Mouse (Mus musculus): ENCODE measurements at regions not wholly inside any gene's neighbourhood (a gene's known extent, or its start where the extent isn't known, plus 50 kb on each side); places are given as distances from the start of the nearest gene placed in this dataset.

DNA sequence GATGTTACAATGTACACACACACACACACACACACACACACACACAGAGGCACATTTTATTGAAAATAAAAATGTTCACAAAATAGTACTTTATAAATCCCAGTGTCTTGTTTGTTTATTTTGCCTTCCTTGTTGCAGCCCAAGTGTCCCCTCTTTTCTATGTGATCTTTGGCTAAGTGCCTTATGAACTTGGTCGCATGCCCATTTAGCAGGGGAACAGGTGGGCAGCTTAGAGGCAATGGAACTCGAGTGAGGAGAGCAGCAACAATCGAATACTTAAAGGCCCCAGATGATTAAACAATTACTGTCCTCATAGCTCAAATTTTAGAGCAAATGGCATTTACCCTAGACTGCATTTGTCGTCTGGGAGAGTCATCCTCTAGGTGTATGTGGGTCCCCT, 631.1 kb upstream of the Cdh5 start:
- H3K27ac ChIP-seq (ENCODE audit: control insufficient read depth, insufficient read depth, low read length), result no peak overlapping the region
- H3K27me3 ChIP-seq (ENCODE audit: control insufficient read depth, insufficient read depth, low read length), result 0 out of 2 replicates have a peak, but pooled peaks cover 1% of the 10 kb centered on the region
- WGBS, result 71% methylated on average over 4 of the region's 4 CpGs
- no peak for TF ChIP-seq POLR2A (IDR thresholded peaks at IDR 0.05; ENCODE audit: control insufficient read depth, extremely low read depth, insufficient read depth, low read length, poor library complexity)
- no peak for TF ChIP-seq CTCF (IDR thresholded peaks at IDR 0.05; ENCODE audit: borderline replicate concordance, control insufficient read depth, extremely low read depth, insufficient read depth, low read length, poor library complexity)
- no peak for DNase-seq
- H3K4me3 ChIP-seq (ENCODE audit: control insufficient read depth, insufficient read depth, low read length), result no peak overlapping the region
- H3K4me1 ChIP-seq (replicated peaks; ENCODE audit: control insufficient read depth, insufficient read depth, low read length), result no peaks in the 10 kb centered on the region
- no peaks in the 10 kb centered on the region for H3K36me3 ChIP-seq (ENCODE audit: control insufficient read depth, insufficient read depth, low read length)

DNA sequence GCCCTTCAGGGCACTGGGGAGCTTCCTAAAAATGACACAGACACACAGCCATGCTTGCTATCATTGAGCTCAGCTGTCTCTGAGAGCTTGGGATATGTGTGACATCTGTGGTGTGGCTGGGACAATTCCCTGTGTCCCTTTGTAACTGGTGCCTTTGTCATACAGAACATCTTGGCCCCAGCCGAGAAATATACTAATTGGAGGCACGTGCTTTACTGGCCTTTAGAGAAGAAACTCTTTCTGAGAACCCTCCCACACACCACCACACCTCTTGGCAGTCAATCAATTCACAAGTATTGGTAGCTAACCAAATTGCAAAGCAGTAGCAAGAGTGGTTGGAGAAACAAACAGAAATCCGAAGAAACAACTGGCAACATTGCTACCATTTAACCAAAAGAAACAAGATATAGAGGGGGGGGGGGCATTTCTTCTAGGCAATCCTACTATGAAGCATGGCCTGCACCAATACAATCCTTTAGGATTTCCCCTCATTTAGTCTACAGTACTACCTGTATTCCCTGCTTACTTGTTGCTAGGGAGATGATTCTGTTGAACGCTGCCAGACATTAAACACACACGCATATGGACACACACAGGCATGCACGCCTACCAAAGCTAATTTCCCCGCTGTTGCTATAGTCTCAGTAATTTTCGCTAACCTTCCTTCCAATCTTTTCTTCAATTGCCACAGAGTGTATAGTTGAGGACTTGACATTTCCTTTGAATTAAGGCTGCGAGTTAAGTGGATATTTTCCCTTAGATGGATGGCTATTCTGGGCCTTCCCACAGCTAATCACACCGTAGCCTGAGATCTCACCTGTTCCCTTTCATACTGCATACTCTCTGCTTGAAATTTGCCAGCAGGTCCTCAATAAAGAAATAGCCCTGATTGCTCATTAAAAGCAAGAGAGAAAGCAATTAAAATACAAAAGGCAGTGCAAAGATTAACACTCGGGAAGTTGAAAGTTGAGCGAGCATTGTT, 625.3 kb upstream of the Cdh5 start:
- H3K27me3 ChIP-seq (ENCODE audit: control insufficient read depth, insufficient read depth, low read length), result no peaks in the 10 kb centered on the region
- DNase-seq, result no peak
- no peaks in the 10 kb centered on the region for H3K4me1 ChIP-seq (replicated peaks; ENCODE audit: control insufficient read depth, insufficient read depth, low read length)
- TF ChIP-seq POLR2A (IDR thresholded peaks at IDR 0.05; ENCODE audit: control insufficient read depth, extremely low read depth, insufficient read depth, low read length, poor library complexity) (no peak), CTCF (IDR thresholded peaks at IDR 0.05; ENCODE audit: borderline replicate concordance, control insufficient read depth, extremely low read depth, insufficient read depth, low read length, poor library complexity) (no peak)
- H3K4me3 ChIP-seq (ENCODE audit: control insufficient read depth, insufficient read depth, low read length), result no peak overlapping the region
- H3K36me3 ChIP-seq (ENCODE audit: control insufficient read depth, insufficient read depth, low read length), result no peaks in the 10 kb centered on the region
- 91% methylated on average over 12 of the region's 12 CpGs for WGBS
- H3K27ac ChIP-seq (ENCODE audit: control insufficient read depth, insufficient read depth, low read length), result no peak overlapping the region

DNA sequence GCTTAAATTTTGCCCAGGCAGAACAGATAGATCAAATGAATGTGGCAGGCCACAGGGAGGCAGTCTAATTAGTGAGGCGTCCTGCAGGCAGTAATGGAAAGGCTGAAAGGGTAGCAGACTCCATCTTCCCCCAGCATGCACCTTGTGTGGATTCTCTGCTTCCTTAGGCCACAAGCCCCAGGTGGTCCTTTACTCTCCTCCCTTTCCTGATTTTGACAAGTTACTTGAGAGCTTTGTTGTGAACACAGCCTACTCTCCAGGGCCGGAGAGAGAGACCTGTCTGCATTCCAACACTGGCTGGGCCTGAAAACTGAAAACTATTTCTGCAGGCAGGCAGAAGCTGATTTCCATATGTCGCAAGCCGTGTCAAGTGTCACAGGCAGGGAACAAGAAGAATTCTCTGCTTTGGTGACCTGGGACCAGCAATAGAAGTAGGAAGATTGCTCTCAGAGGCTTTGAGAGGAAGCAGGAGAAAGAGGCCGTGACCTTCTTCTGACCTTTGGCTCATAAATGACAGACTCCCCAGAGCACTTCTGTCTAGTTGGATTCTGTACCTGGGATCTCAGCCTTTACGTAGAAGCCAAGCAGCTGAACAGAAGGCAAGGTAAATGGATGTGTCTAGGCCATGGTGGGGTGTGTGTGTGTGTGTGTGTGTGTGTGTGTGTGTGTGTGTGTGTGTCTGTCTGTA, 619.2 kb upstream of the Cdh5 start:
- Histone ChIP-seq H3K4me3 (ENCODE audit: control insufficient read depth, insufficient read depth, low read length) (no peak overlapping the region), H3K27ac (ENCODE audit: control insufficient read depth, insufficient read depth, low read length) (no peak overlapping the region), H3K4me1 (replicated peaks; ENCODE audit: control insufficient read depth, insufficient read depth, low read length) (no peaks in the 10 kb centered on the region), H3K27me3 (ENCODE audit: control insufficient read depth, insufficient read depth, low read length) (no peaks in the 10 kb centered on the region), H3K36me3 (ENCODE audit: control insufficient read depth, insufficient read depth, low read length) (no peaks in the 10 kb centered on the region)
- WGBS, result 75% methylated on average over 6 of the region's 6 CpGs
- TF ChIP-seq POLR2A (IDR thresholded peaks at IDR 0.05; ENCODE audit: control insufficient read depth, extremely low read depth, insufficient read depth, low read length, poor library complexity) (no peak), CTCF (IDR thresholded peaks at IDR 0.05; ENCODE audit: borderline replicate concordance, control insufficient read depth, extremely low read depth, insufficient read depth, low read length, poor library complexity) (no peak)
- no peak for DNase-seq

DNA sequence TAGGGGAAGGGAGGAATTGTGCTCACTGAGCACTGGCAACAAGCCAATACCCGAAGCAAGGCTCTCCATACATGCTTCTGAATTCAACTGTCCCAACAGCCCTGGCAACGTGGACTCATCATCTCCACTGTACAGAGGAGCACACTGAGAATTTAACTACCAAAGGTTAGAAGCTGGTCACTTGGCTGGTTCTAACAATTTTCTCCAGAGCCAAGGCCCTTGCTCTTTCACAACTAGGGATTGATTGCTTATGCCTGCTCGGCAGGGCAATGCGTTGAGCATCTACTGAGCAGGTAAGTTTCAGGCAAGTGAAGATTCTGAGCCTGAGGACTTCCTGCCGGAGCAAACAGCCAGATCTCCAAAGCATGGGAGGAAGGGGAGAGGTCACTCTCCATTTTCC, 616.0 kb upstream of the Cdh5 start:
- WGBS, result 86% methylated on average over 5 of the region's 5 CpGs
- TF ChIP-seq POLR2A (IDR thresholded peaks at IDR 0.05; ENCODE audit: control insufficient read depth, extremely low read depth, insufficient read depth, low read length, poor library complexity) (no peak), CTCF (IDR thresholded peaks at IDR 0.05; ENCODE audit: borderline replicate concordance, control insufficient read depth, extremely low read depth, insufficient read depth, low read length, poor library complexity) (no peak)
- no peaks in the 10 kb centered on the region for H3K4me1 ChIP-seq (replicated peaks; ENCODE audit: control insufficient read depth, insufficient read depth, low read length)

DNA sequence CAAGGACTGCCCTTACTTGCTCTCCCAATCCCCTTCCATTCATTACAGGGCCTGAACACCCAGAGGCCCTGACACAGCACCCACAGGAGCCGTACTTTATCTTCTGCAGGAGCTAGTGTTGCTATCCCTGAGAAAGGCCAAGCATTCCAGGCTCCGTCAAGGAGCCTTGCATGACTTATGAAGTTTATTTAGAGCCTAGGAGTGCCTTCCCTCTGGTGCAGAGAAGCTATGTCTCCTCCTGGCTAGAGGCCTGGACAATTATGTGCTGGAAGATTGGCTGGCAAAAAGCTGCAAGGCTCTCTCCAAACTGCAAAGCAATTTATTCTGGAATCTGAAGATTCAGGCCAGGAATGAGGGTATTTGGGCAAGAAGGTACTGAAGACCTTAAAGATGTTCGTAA, 612.0 kb upstream of the Cdh5 start:
- no peaks in the 10 kb centered on the region for H3K27me3 ChIP-seq (ENCODE audit: control insufficient read depth, insufficient read depth, low read length)
- DNase-seq, result no peak
- TF ChIP-seq POLR2A (IDR thresholded peaks at IDR 0.05; ENCODE audit: control insufficient read depth, extremely low read depth, insufficient read depth, low read length, poor library complexity), result no peak
- TF ChIP-seq CTCF (IDR thresholded peaks at IDR 0.05; ENCODE audit: borderline replicate concordance, control insufficient read depth, extremely low read depth, insufficient read depth, low read length, poor library complexity), result no peak
- H3K4me1 ChIP-seq (replicated peaks; ENCODE audit: control insufficient read depth, insufficient read depth, low read length), result no peaks in the 10 kb centered on the region
- H3K4me3 ChIP-seq (ENCODE audit: control insufficient read depth, insufficient read depth, low read length), result no peak overlapping the region
- H3K27ac ChIP-seq (ENCODE audit: control insufficient read depth, insufficient read depth, low read length), result no peak overlapping the region
- H3K36me3 ChIP-seq (ENCODE audit: control insufficient read depth, insufficient read depth, low read length), result no peaks in the 10 kb centered on the region
- WGBS, result 84% methylated on average over 3 of the region's 3 CpGs

More for the DNA sequence above, 616.0 kb upstream of the Cdh5 start:
- Histone ChIP-seq H3K27me3 (ENCODE audit: control insufficient read depth, insufficient read depth, low read length) (no peaks in the 10 kb centered on the region), H3K27ac (ENCODE audit: control insufficient read depth, insufficient read depth, low read length) (no peak overlapping the region), H3K4me3 (ENCODE audit: control insufficient read depth, insufficient read depth, low read length) (no peak overlapping the region), H3K36me3 (ENCODE audit: control insufficient read depth, insufficient read depth, low read length) (no peaks in the 10 kb centered on the region)
- no peak for DNase-seq

DNA sequence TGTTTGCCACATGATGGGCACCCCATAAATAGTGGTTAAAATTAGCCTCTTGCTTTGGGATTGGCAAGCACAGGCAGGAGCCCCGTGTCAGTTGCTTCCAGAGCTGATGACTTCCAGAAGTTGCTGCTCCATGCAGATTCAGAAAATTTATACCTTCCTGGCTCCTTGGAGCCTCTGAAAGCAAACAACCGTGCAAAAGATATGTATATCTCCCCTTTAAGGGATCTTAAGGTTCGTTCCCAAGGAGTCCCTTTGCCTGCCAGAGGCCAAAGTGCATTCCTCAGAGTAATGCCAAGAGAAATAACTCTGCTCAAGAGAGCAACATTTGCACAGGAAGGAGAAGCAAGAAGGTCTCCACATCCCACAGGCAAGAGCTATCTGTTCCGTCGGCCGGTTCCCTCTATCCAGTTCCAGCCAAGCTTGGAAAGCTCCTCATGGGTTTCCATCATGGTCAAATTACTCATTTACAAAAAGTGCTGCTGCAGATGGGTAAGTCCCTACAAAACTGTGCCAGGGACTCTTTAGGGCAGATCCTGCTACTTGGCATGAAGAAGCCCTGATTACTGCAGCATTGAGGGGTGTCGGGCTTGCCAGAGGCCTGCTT, 608.4 kb upstream of the Cdh5 start:
- no peak for TF ChIP-seq CTCF (IDR thresholded peaks at IDR 0.05; ENCODE audit: borderline replicate concordance, control insufficient read depth, extremely low read depth, insufficient read depth, low read length, poor library complexity)
- no peak for TF ChIP-seq POLR2A (IDR thresholded peaks at IDR 0.05; ENCODE audit: control insufficient read depth, extremely low read depth, insufficient read depth, low read length, poor library complexity)
- no peak overlapping the region for H3K27ac ChIP-seq (ENCODE audit: control insufficient read depth, insufficient read depth, low read length)
- DNase-seq, result no peak
- 80% methylated on average over 7 of the region's 7 CpGs for WGBS
- H3K36me3 ChIP-seq (ENCODE audit: control insufficient read depth, insufficient read depth, low read length), result no peaks in the 10 kb centered on the region
- H3K4me3 ChIP-seq (ENCODE audit: control insufficient read depth, insufficient read depth, low read length), result no peak overlapping the region
- H3K4me1 ChIP-seq (replicated peaks; ENCODE audit: control insufficient read depth, insufficient read depth, low read length), result no peaks in the 10 kb centered on the region
- H3K27me3 ChIP-seq (ENCODE audit: control insufficient read depth, insufficient read depth, low read length), result no peaks in the 10 kb centered on the region

Data from thymus, adult 2 months (tissue).